In the genomic region with DNA sequence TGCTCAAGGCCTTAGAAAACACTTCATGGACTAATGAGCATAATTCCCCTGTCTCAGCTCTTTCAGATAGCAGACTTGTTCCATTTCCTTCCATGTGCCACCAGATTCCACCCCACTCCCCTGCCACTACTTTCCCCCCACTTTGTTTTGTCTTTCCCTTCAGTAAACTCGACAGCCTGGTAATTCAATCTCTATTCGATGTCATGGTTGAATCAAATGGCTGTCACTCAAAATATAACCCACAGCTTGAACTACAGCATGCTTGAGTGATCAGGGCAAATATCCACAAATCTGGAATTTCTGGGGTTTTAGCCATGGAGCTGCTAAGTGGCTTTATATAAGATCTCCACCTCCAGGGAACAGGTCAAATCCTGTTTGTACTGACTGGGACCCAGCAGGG, we compare ENCODE assay signal across 25 mouse cellular contexts.
DNase-seq lines count a peak whose midpoint lies in the region; ATAC-seq lines count a peak whose summit lies in the region.
"Had no signal": no experiment of that assay in that cellular context is flagged by ENCODE, and none has a peak within 500 bp of the region (broad histone marks: within the 10 kb centered on the region; RNA-seq: fewer than 3 reads in every experiment).

No protein-coding gene starts in this region.

- no peak overlapping the region for H3K4me2 ChIP-seq in hindbrain, embryonic 11.5 days (replicated peaks; ENCODE audit: low read depth, low read length)
- no peak overlapping the region for H3K4me2 ChIP-seq in hindbrain, embryonic 14.5 days (replicated peaks)
- no peak overlapping the region for H3K4me2 ChIP-seq in midbrain, embryonic 15.5 days
- H3K4me2 ChIP-seq in liver, embryonic 12.5 days: no peak overlapping the region
- H3K4me2 ChIP-seq: forebrain, embryonic 13.5 days; heart, embryonic 15.5 days; limb, embryonic 15.5 days; liver, embryonic 15.5 days; lung, embryonic 15.5 days had no signal

- no peak overlapping the region for H3K9ac ChIP-seq in hindbrain, embryonic 11.5 days (ENCODE audit: low read depth, low read length)
- H3K9ac ChIP-seq in hindbrain, embryonic 14.5 days: no peak overlapping the region
- H3K9ac ChIP-seq in midbrain, embryonic 15.5 days: no peak overlapping the region
- H3K9ac ChIP-seq in liver, embryonic 12.5 days: no peak overlapping the region
- H3K9ac ChIP-seq: forebrain, embryonic 13.5 days; heart, embryonic 15.5 days; limb, embryonic 15.5 days; liver, embryonic 15.5 days; lung, embryonic 15.5 days had no signal

- H3K4me1 ChIP-seq in hindbrain, embryonic 11.5 days (replicated peaks; ENCODE audit: control insufficient read depth, insufficient read depth, low read length): no peaks in the 10 kb centered on the region
- no peaks in the 10 kb centered on the region for H3K4me1 ChIP-seq in hindbrain, embryonic 14.5 days (replicated peaks; ENCODE audit: control insufficient read depth, insufficient read depth, low read length)
- peaks cover 27% of the 10 kb centered on the region for H3K4me1 ChIP-seq in midbrain, embryonic 10.5 days
- no peaks in the 10 kb centered on the region for H3K4me1 ChIP-seq in midbrain, embryonic 15.5 days
- no peaks in the 10 kb centered on the region for H3K4me1 ChIP-seq in liver, embryonic 12.5 days
- H3K4me1 ChIP-seq: forebrain, embryonic 13.5 days; heart, embryonic 15.5 days; limb, embryonic 15.5 days; liver, embryonic 15.5 days; lung, embryonic 15.5 days had no signal

- ATAC-seq in hindbrain, embryonic 11.5 days (ENCODE audit: low FRiP score): peak; percentile 47; the same call in 1 of the 2 replicates
- ATAC-seq in hindbrain, embryonic 14.5 days (ENCODE audit: low FRiP score): no peak
- no peak for ATAC-seq in midbrain, embryonic 15.5 days (replicated peaks)
- no peak for ATAC-seq in liver, embryonic 12.5 days
- ATAC-seq: forebrain, embryonic 13.5 days; inflammation-experienced regulatory T-cells, adult 6 months; Patski had no signal

- H3K4me3 ChIP-seq in hindbrain, embryonic 11.5 days (ENCODE audit: low read depth, low read length): no peak overlapping the region
- no peak overlapping the region for H3K4me3 ChIP-seq in hindbrain, embryonic 14.5 days (replicated peaks; ENCODE audit: low read length)
- H3K4me3 ChIP-seq in midbrain, embryonic 10.5 days: no peak overlapping the region
- H3K4me3 ChIP-seq in midbrain, embryonic 15.5 days: no peak overlapping the region
- no peak overlapping the region for H3K4me3 ChIP-seq in liver, embryonic 12.5 days
- H3K4me3 ChIP-seq: forebrain, embryonic 13.5 days; gastrocnemius, adult 2 months; heart, embryonic 15.5 days; limb, embryonic 15.5 days; liver, embryonic 15.5 days; lung, embryonic 15.5 days; myocyte had no signal

- no peaks in the 10 kb centered on the region for H3K36me3 ChIP-seq in hindbrain, embryonic 11.5 days (ENCODE audit: control insufficient read depth, insufficient read depth, low read length)
- H3K36me3 ChIP-seq in hindbrain, embryonic 14.5 days (replicated peaks; ENCODE audit: control insufficient read depth, insufficient read depth): no peaks in the 10 kb centered on the region
- no peaks in the 10 kb centered on the region for H3K36me3 ChIP-seq in midbrain, embryonic 10.5 days
- H3K36me3 ChIP-seq in midbrain, embryonic 15.5 days (replicated peaks): no peaks in the 10 kb centered on the region
- no peaks in the 10 kb centered on the region for H3K36me3 ChIP-seq in liver, embryonic 12.5 days
- H3K36me3 ChIP-seq: heart, embryonic 15.5 days; limb, embryonic 15.5 days; liver, embryonic 15.5 days; lung, embryonic 15.5 days had no signal

- no peak overlapping the region for H3K27ac ChIP-seq in hindbrain, embryonic 11.5 days (ENCODE audit: low read depth, low read length)
- no peak overlapping the region for H3K27ac ChIP-seq in hindbrain, embryonic 14.5 days
- H3K27ac ChIP-seq in midbrain, embryonic 10.5 days (replicated peaks): no peak overlapping the region; the same call in 1 of the 2 replicates
- no peak overlapping the region for H3K27ac ChIP-seq in midbrain, embryonic 15.5 days
- H3K27ac ChIP-seq in liver, embryonic 12.5 days: no peak overlapping the region
- H3K27ac ChIP-seq: forebrain, embryonic 13.5 days; gastrocnemius, adult 2 months; heart, embryonic 15.5 days; limb, embryonic 15.5 days; liver, embryonic 15.5 days; lung, embryonic 15.5 days had no signal

- no peak for DNase-seq in hindbrain, embryonic 11.5 days (ENCODE audit: low spot score)
- DNase-seq in hindbrain, embryonic 14.5 days (ENCODE audit: low spot score): no peak
- peak; percentile 26 for DNase-seq in midbrain, embryonic 10.5 days (ENCODE audit: low spot score)
- DNase-seq in embryo, embryonic 9.5 days (ENCODE audit: extremely low spot score): peak; percentile 8
- DNase-seq in retina, embryonic 14.5 days (ENCODE audit: low spot score): peak; percentile 8
- no peak for DNase-seq in lung, postnatal 14 days
- DNase-seq: cerebellum, adult 18-20 months; cerebellum, postnatal 36 days; gastrocnemius, adult 2 months; heart, postnatal 4 days; kidney, adult 8-10 months; kidney, postnatal 4 days; lung, postnatal 4 days; thymus, adult 18-20 months; thymus, postnatal 4 days had no signal

- 26% methylated on average over 2 of the region's 2 CpGs for WGBS in hindbrain, embryonic 11.5 days
- 26% methylated on average over 2 of the region's 2 CpGs for WGBS in hindbrain, embryonic 14.5 days
- WGBS in midbrain, embryonic 10.5 days: 30% methylated on average over 2 of the region's 2 CpGs
- 20% methylated on average over 2 of the region's 2 CpGs for WGBS in midbrain, embryonic 15.5 days
- WGBS in liver, embryonic 12.5 days (ENCODE audit: insufficient replicate concordance): 53% methylated on average over 2 of the region's 2 CpGs

- H3K9me3 ChIP-seq in hindbrain, embryonic 11.5 days (ENCODE audit: control insufficient read depth, low read length): no peaks in the 10 kb centered on the region
- H3K9me3 ChIP-seq in hindbrain, embryonic 14.5 days (ENCODE audit: control insufficient read depth, low read length): no peaks in the 10 kb centered on the region
- no peaks in the 10 kb centered on the region for H3K9me3 ChIP-seq in midbrain, embryonic 10.5 days (replicated peaks)
- no peaks in the 10 kb centered on the region for H3K9me3 ChIP-seq in midbrain, embryonic 15.5 days
- no peaks in the 10 kb centered on the region for H3K9me3 ChIP-seq in liver, embryonic 12.5 days (replicated peaks)
- H3K9me3 ChIP-seq: forebrain, embryonic 13.5 days; heart, embryonic 15.5 days; limb, embryonic 15.5 days; liver, embryonic 15.5 days; lung, embryonic 15.5 days had no signal

- no peaks in the 10 kb centered on the region for H3K27me3 ChIP-seq in hindbrain, embryonic 11.5 days (ENCODE audit: control insufficient read depth, insufficient read depth, low read length)
- H3K27me3 ChIP-seq in hindbrain, embryonic 14.5 days (ENCODE audit: control insufficient read depth, insufficient read depth, low read length): no peaks in the 10 kb centered on the region
- H3K27me3 ChIP-seq in midbrain, embryonic 10.5 days (ENCODE audit: low read depth, poor library complexity, severe bottlenecking): no peaks in the 10 kb centered on the region
- H3K27me3 ChIP-seq in midbrain, embryonic 15.5 days (replicated peaks): no peaks in the 10 kb centered on the region
- H3K27me3 ChIP-seq in liver, embryonic 12.5 days (replicated peaks): no peaks in the 10 kb centered on the region
- H3K27me3 ChIP-seq: forebrain, embryonic 13.5 days; heart, embryonic 15.5 days; limb, embryonic 15.5 days; liver, embryonic 15.5 days; lung, embryonic 15.5 days had no signal

Comparison
In these comparisons a context has a peak if more than half of its experiments do, and no peak if none do; other contexts are left out.
1. DNase-seq: peak in midbrain, embryonic 10.5 days (single experiment), embryo, embryonic 9.5 days (single experiment) and retina, embryonic 14.5 days (single experiment); none in hindbrain, embryonic 11.5 days (single experiment), hindbrain, embryonic 14.5 days (single experiment) and lung, postnatal 14 days (single experiment).